Mouse (Mus musculus) midbrain, embryonic 16.5 days (tissue): ENCODE measurements at regions not wholly inside any gene's neighbourhood (a gene's known extent, or its start where the extent isn't known, plus 50 kb on each side); places are given as distances from the start of the nearest gene placed in this dataset.
"Not testable (repeated sequence)": the region's sequence is repeated elsewhere in the genome, so short reads cannot be mapped to it uniquely, and the experiment has no call there.

Source experiments
- ATAC-seq: fragments of 200-750 bp; cut with Nextera tagmentation; 2 replicates; pipeline ENCODE4 v1.8.0; 2017; ENCODE audit warnings: moderate TSS enrichment
- H3K27ac ChIP-seq: fragments of 300-500 bp; sonication (generic); 2 replicates; pipeline ENCODE4 v1.5.1; 2014; ENCODE audit warnings: mild to moderate bottlenecking, low read length, mixed read lengths
- H3K27me3 ChIP-seq: fragments of 300-500 bp; sonication (generic); 2 replicates; pipeline ENCODE4 v1.6.1; 2014; ENCODE audit warnings: low read depth, low read length, mixed read lengths; ENCODE audit not compliant: control insufficient read depth, insufficient read depth
- H3K36me3 ChIP-seq: fragments of 300-500 bp; sonication (generic); 2 replicates; pipeline ENCODE4 v1.6.1; 2014; ENCODE audit warnings: mild to moderate bottlenecking, low read length, moderate library complexity, mixed read lengths; ENCODE audit not compliant: control insufficient read depth, insufficient read depth
- H3K4me1 ChIP-seq: fragments of 300-500 bp; sonication (generic); 2 replicates; pipeline ENCODE4 v1.6.1; 2014; ENCODE audit warnings: mild to moderate bottlenecking, low read length, mixed read lengths; ENCODE audit not compliant: control insufficient read depth, insufficient read depth
- H3K4me2 ChIP-seq: fragments of 300-500 bp; sonication (generic); 2 replicates; pipeline ENCODE4 v1.6.1; 2014; ENCODE audit warnings: mild to moderate bottlenecking, low read length, mixed read lengths
- H3K4me3 ChIP-seq: fragments of 300-500 bp; sonication (generic); 2 replicates; pipeline ENCODE4 v1.5.1; 2014; ENCODE audit warnings: low read depth, mild to moderate bottlenecking, low read length, moderate library complexity, mixed read lengths
- H3K9ac ChIP-seq: fragments of 300-500 bp; sonication (generic); 2 replicates; pipeline ENCODE4 v1.6.1; 2014; ENCODE audit warnings: low read depth, low read length, mixed read lengths
- H3K9me3 ChIP-seq: fragments of 300-500 bp; sonication (generic); replicated peaks from 2 replicates; pipeline ENCODE4 v1.6.1; 2014; ENCODE audit warnings: mild to moderate bottlenecking, low read length, mixed read lengths; ENCODE audit not compliant: control insufficient read depth, poor library complexity, severe bottlenecking
- WGBS: fragments of 180-500 bp; shearing (Covaris S2); extraction: QIAGEN DNeasy Blood & Tissue Kit; methylation state at CpG from one replicate; pipeline ENCODE4 v1.1.7; 2014; 5-methylcytosine and 5-hydroxymethylcytosine counted together

- WGBS = 59% methylated on average over 2 of the region's 2 CpGs
- Histone ChIP-seq H3K9ac (no peak overlapping the region), H3K36me3 (no peaks in the 10 kb centered on the region), H3K4me3 (no peak overlapping the region), H3K27ac (no peak overlapping the region), H3K27me3 (no peaks in the 10 kb centered on the region), H3K4me2 (no peak overlapping the region), H3K9me3 (no peaks in the 10 kb centered on the region), H3K4me1 (no peaks in the 10 kb centered on the region)
- ATAC-seq = no peak
Measured at GRCm38 (mm10) chr14:13055198-13055597, 229.4 kb upstream of the Synpr start.

DNA sequence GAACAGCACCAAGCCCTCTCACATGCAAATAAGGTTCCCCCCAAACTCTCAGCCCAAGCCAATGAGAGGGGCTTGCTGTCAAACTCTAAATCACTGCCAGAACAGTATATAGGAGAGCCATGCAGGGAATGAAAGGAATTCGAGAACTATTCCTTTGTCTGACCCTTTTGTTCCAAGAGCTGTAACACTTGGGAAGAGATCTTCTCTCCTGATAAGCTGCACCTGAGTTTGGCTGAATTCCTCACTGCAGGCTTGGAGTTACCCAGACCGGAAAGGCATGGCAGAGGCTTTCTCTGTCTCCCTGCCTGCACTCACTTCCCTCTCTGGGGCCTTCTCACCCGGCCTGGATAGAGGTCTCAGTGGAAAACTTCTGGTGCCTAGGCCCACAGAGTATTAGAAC, 219.7 kb upstream of the Cadps start:
- H3K4me2 ChIP-seq, H3K9me3 ChIP-seq, H3K36me3 ChIP-seq, ATAC-seq, H3K9ac ChIP-seq, H3K4me3 ChIP-seq, H3K27ac ChIP-seq, H3K27me3 ChIP-seq, H3K4me1 ChIP-seq: not testable (repeated sequence)
- WGBS = 53% methylated on average over 3 of the region's 3 CpGs

DNA sequence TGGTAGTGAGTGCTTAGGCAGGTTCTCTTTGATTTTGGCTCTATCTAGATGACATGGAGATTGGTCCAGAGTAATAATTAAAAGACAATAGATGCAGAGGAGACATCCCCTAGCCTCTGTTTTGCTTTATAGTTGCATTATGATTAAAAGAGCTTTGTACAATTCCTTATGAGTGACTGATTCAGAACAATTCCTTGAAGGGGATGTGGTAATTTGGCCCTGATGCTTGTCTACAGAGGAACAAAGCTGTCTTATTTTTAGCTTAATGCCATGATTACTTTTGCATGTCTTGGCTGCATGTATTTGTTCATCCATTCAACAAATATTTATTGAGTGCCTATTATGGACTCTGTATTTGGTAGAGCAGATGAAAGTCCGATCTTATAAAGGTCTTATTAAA, 218.9 kb upstream of the Cadps start:
- H3K4me1 ChIP-seq = no peaks in the 10 kb centered on the region
- no peaks in the 10 kb centered on the region for H3K36me3 ChIP-seq
- no peak overlapping the region for H3K4me2 ChIP-seq
- no peaks in the 10 kb centered on the region for H3K27me3 ChIP-seq
- no peak overlapping the region for H3K9ac ChIP-seq
- H3K4me3 ChIP-seq = no peak overlapping the region
- ATAC-seq = no peak
- H3K27ac ChIP-seq = no peak overlapping the region
- WGBS = 64% methylated on average over 1 of the region's 1 CpGs
- no peaks in the 10 kb centered on the region for H3K9me3 ChIP-seq

DNA sequence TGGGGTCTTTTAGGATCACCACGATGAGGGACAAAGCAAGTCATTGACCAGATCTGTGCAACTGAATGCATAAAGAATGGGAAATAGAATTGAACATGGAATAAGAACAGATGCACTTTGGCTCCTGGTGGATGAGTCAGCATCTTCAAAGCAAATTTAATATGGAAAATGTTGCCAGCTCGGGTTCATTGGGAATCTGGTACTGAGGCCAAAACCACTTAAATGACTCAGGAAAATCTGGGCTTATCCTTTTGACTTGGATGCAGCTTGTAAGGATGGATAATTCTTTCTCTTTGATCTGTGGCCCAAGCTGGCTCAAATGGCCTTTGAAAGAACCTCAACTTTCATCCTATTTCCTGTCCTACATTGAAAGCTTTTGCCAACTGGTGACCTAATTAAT, 217.3 kb upstream of the Cadps start:
- 69% methylated on average over 2 of the region's 2 CpGs for WGBS
- H3K4me2 ChIP-seq = no peak overlapping the region
- H3K27ac ChIP-seq = no peak overlapping the region
- no peaks in the 10 kb centered on the region for H3K4me1 ChIP-seq
- H3K9me3 ChIP-seq = no peaks in the 10 kb centered on the region
- H3K4me3 ChIP-seq = no peak overlapping the region
- ATAC-seq = no peak
- H3K9ac ChIP-seq = no peak overlapping the region
- H3K36me3 ChIP-seq = no peaks in the 10 kb centered on the region
- H3K27me3 ChIP-seq = no peaks in the 10 kb centered on the region

GRCm38 (mm10) chr14:13037426-13037825, 214.5 kb upstream of the Cadps start:
- H3K27ac ChIP-seq = no peak overlapping the region
- no peak overlapping the region for H3K4me2 ChIP-seq
- H3K36me3 ChIP-seq = no peaks in the 10 kb centered on the region
- ATAC-seq = no peak
- 95% methylated on average over 2 of the region's 2 CpGs for WGBS
- no peak overlapping the region for H3K4me3 ChIP-seq
- no peaks in the 10 kb centered on the region for H3K9me3 ChIP-seq
- H3K9ac ChIP-seq = no peak overlapping the region
- H3K4me1 ChIP-seq = no peaks in the 10 kb centered on the region
- no peaks in the 10 kb centered on the region for H3K27me3 ChIP-seq

GRCm38 (mm10) chr14:13029794-13030193, 206.9 kb upstream of the Cadps start:
- Histone ChIP-seq H3K27ac (no peak overlapping the region), H3K4me1 (no peaks in the 10 kb centered on the region), H3K9ac (no peak overlapping the region), H3K9me3 (no peaks in the 10 kb centered on the region), H3K4me2 (no peak overlapping the region), H3K36me3 (no peaks in the 10 kb centered on the region), H3K27me3 (no peaks in the 10 kb centered on the region), H3K4me3 (no peak overlapping the region)
- no peak for ATAC-seq
- WGBS = 78% methylated on average over 2 of the region's 2 CpGs

DNA sequence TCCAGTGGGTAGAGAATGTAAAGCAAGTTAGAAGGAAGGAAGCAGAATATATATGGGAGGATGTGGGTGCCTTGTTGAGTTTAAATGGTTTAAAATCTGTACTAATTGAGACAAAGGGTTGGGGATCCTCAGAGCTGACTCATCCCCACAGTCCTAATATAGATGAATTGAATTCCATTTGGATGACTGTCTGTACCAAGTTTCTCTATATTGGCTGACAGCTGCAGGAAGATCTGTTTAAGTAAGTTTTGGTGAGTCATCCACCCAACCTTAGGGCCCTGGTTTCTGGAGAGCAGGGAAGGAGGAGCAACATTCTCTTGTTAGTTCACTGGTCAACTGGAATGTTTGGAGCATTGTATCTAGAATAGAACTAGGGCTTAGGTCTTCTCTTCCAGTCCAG, 199.9 kb upstream of the Cadps start:
- Histone ChIP-seq H3K36me3 (no peaks in the 10 kb centered on the region), H3K4me1 (no peaks in the 10 kb centered on the region), H3K9ac (no peak overlapping the region), H3K27me3 (no peaks in the 10 kb centered on the region), H3K4me3 (no peak overlapping the region), H3K27ac (no peak overlapping the region), H3K4me2 (no peak overlapping the region), H3K9me3 (no peaks in the 10 kb centered on the region)
- ATAC-seq = no peak

DNA sequence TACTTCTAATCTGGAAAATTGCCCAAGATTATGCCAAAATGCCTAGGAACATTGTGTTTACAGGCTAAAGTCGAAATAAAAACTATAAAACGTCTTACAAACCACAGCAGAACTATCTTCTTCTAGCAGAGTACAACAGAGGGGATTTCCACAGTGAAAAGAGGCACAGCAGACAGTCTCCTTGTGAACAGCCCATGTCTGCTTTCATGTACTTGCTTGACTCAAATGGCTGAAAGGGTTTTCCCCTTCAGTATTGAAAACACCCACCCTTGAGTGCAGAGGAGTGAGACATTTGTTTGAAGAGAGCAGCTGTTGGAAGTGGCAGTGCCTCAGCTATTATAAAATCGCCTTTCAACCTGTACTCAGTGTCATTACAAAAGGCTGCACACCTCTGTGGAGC, 188.2 kb upstream of the Cadps start:
- ATAC-seq = no peak
- no peak overlapping the region for H3K9ac ChIP-seq

GRCm38 (mm10) chr14:13000997-13001699, 178.3 kb upstream of the Cadps start:
- Histone ChIP-seq H3K4me1 (no peaks in the 10 kb centered on the region), H3K4me2 (no peak overlapping the region), H3K9me3 (no peaks in the 10 kb centered on the region), H3K27ac (no peak overlapping the region), H3K4me3 (no peak overlapping the region), H3K27me3 (no peaks in the 10 kb centered on the region), H3K36me3 (no peaks in the 10 kb centered on the region), H3K9ac (no peak overlapping the region)
- ATAC-seq = no peak
- WGBS = 94% methylated on average over 1 of the region's 1 CpGs

More for the DNA sequence above, 188.2 kb upstream of the Cadps start:
- Histone ChIP-seq H3K27me3 (no peaks in the 10 kb centered on the region), H3K9me3 (no peaks in the 10 kb centered on the region; the same call in 1 of the 2 replicates), H3K27ac (no peak overlapping the region), H3K4me2 (no peak overlapping the region), H3K4me1 (no peaks in the 10 kb centered on the region), H3K36me3 (no peaks in the 10 kb centered on the region), H3K4me3 (no peak overlapping the region)
- WGBS = 67% methylated on average over 3 of the region's 3 CpGs
